Mouse (Mus musculus): Measurements from ENCODE around the gene Trim29. TPM values are rescaled to one million over a fixed set of nuclear protein-coding genes. Genes with fewer than 3 reads are reported as not detected.

The Trim29 gene
- total and polyA plus RNA-seq, 3 experiments, result 0.08 to 0.33 (median 0.11) TPM

- Histone ChIP-seq H3K9ac (ENCODE audit: low read depth, low read length) (no peak overlapping the region), H3K27ac (no peak overlapping the region), H3K36me3 (ENCODE audit: control insufficient read depth, insufficient read depth, low read length) (no peaks in the 10 kb centered on the region), H3K4me1 (ENCODE audit: control insufficient read depth, insufficient read depth, low read length) (no peaks in the 10 kb centered on the region), H3K79me2 (replicated peaks; ENCODE audit: control insufficient read depth, insufficient read depth, low read length) (no peaks in the 10 kb centered on the region), H3K27me3 (ENCODE audit: control insufficient read depth, insufficient read depth, low read length) (peaks cover 2% of the 10 kb centered on the region), H3K4me3 (no peak overlapping the region)
- intact Hi-C loops (cut with DNase I), result no loop called here
- TF ChIP-seq POLR2A (IDR thresholded peaks at IDR 0.05; ENCODE audit: insufficient read depth, low read depth, low read length) (no peak), CTCF (IDR thresholded peaks at IDR 0.05) (no peak), EP300 (IDR thresholded peaks at IDR 0.05; ENCODE audit: insufficient read depth, low read depth, low read length) (no peak)
- WGBS, result 49% methylated on average over 15 of the region's 15 CpGs
- no peak for DNase-seq
Measured at GRCm38 (mm10) chr9:43358591-43359323, 48.1 kb downstream of the Trim29 start.

GRCm38 (mm10) chr9:43368781-43369180, 58.1 kb downstream of the Trim29 start:
- no peak overlapping the region for H3K4me3 ChIP-seq
- no peaks in the 10 kb centered on the region for H3K36me3 ChIP-seq (ENCODE audit: control insufficient read depth, insufficient read depth, low read length)
- DNase-seq, result no peak
- no peaks in the 10 kb centered on the region for H3K4me1 ChIP-seq (ENCODE audit: control insufficient read depth, insufficient read depth, low read length)
- 61% methylated on average over 3 of the region's 3 CpGs for WGBS
- no peaks in the 10 kb centered on the region for H3K79me2 ChIP-seq (replicated peaks; ENCODE audit: control insufficient read depth, insufficient read depth, low read length)
- peaks cover 2% of the 10 kb centered on the region; the same call in 1 of the 2 replicates for H3K27me3 ChIP-seq (ENCODE audit: control insufficient read depth, insufficient read depth, low read length)
- no peak overlapping the region for H3K27ac ChIP-seq
- H3K9ac ChIP-seq (ENCODE audit: low read depth, low read length), result no peak overlapping the region
- intact Hi-C loops (cut with DNase I), result no loop called here
- TF ChIP-seq CTCF (IDR thresholded peaks at IDR 0.05) (no peak), EP300 (IDR thresholded peaks at IDR 0.05; ENCODE audit: insufficient read depth, low read depth, low read length) (no peak), POLR2A (IDR thresholded peaks at IDR 0.05; ENCODE audit: insufficient read depth, low read depth, low read length) (no peak)

GRCm38 (mm10) chr9:43383871-43384270, 73.2 kb downstream of the Trim29 start:
- TF ChIP-seq EP300 (IDR thresholded peaks at IDR 0.05; ENCODE audit: insufficient read depth, low read depth, low read length) (no peak), CTCF (IDR thresholded peaks at IDR 0.05) (no peak), POLR2A (IDR thresholded peaks at IDR 0.05; ENCODE audit: insufficient read depth, low read depth, low read length) (no peak)
- 67% methylated on average over 4 of the region's 4 CpGs for WGBS
- Histone ChIP-seq H3K9ac (ENCODE audit: low read depth, low read length) (no peak overlapping the region), H3K79me2 (replicated peaks; ENCODE audit: control insufficient read depth, insufficient read depth, low read length) (no peaks in the 10 kb centered on the region), H3K27me3 (ENCODE audit: control insufficient read depth, insufficient read depth, low read length) (no peaks in the 10 kb centered on the region; the same call in 1 of the 2 replicates), H3K4me3 (no peak overlapping the region), H3K27ac (no peak overlapping the region), H3K36me3 (ENCODE audit: control insufficient read depth, insufficient read depth, low read length) (no peaks in the 10 kb centered on the region), H3K4me1 (ENCODE audit: control insufficient read depth, insufficient read depth, low read length) (no peaks in the 10 kb centered on the region)
- peak in 1 of 2 experiments; percentile 0 for DNase-seq
- intact Hi-C loops (cut with DNase I), result no loop called here

- TF ChIP-seq POLR2A (IDR thresholded peaks at IDR 0.05; ENCODE audit: insufficient read depth, low read depth, low read length) (no peak), CTCF (IDR thresholded peaks at IDR 0.05) (no peak)
- intact Hi-C loops (cut with DNase I), result no loop called here
- Histone ChIP-seq H3K27ac (no peak overlapping the region), H3K36me3 (ENCODE audit: control insufficient read depth, insufficient read depth, low read length) (no peaks in the 10 kb centered on the region), H3K79me2 (replicated peaks; ENCODE audit: control insufficient read depth, insufficient read depth, low read length) (no peaks in the 10 kb centered on the region), H3K27me3 (ENCODE audit: control insufficient read depth, insufficient read depth, low read length) (no peaks in the 10 kb centered on the region; the same call in 1 of the 2 replicates), H3K4me3 (no peak overlapping the region), H3K4me1 (ENCODE audit: control insufficient read depth, insufficient read depth, low read length) (no peaks in the 10 kb centered on the region), H3K9ac (ENCODE audit: low read depth, low read length) (no peak overlapping the region)
- WGBS, result 60% methylated on average over 3 of the region's 3 CpGs
- DNase-seq, result peak in 1 of 2 experiments; percentile 6
Measured at GRCm38 (mm10) chr9:43384400-43384799, 73.8 kb downstream of the Trim29 start.

Other genes starting within 250 kb of the Trim29 start
- gene Arhgef12, start 203.6 kb upstream of the Trim29 start, total RNA-seq (2021), result 100 to 1,000 TPM; 136 to 150 TPM
- 34.8 and 66.4 TPM in 2 replicates for gene Arhgef12, start 203.6 kb upstream of the Trim29 start, polyA plus RNA-seq (2012; rRNA removed)
- gene Tmem136, start 194.3 kb upstream of the Trim29 start, total RNA-seq (2021), result 1 to 10 TPM; 5.7 to 7.1 TPM
- 7.4 and 10.2 TPM in 2 replicates for gene Tmem136, start 194.3 kb upstream of the Trim29 start, polyA plus RNA-seq (2012; rRNA removed)
- gene Pou2f3, start 100.5 kb upstream of the Trim29 start, total RNA-seq (2021), result not detected
- 0.14 and 0.23 TPM in 2 replicates for gene Pou2f3, start 100.5 kb upstream of the Trim29 start, polyA plus RNA-seq (2012; rRNA removed)
- gene Oaf, start 70.9 kb upstream of the Trim29 start, total RNA-seq (2021), result 10 to 100 TPM in 1 of 2 experiments, 1 to 10 TPM in 1; 6.8 to 11.8 TPM
- gene Oaf, start 70.9 kb upstream of the Trim29 start, polyA plus RNA-seq (2012; rRNA removed), result 15.1 and 24.0 TPM in 2 replicates

Data from heart, adult 2 months (tissue).